Mouse (Mus musculus) right cerebral cortex, postnatal 4 days (tissue): Measurements from ENCODE around the gene Hnrnpl.

ENCODE experiments used
- DNase-seq: peaks from one replicate; pipeline ENCODE4 v3.0.0-alpha.2; 2022

The Hnrnpl gene

DNA sequence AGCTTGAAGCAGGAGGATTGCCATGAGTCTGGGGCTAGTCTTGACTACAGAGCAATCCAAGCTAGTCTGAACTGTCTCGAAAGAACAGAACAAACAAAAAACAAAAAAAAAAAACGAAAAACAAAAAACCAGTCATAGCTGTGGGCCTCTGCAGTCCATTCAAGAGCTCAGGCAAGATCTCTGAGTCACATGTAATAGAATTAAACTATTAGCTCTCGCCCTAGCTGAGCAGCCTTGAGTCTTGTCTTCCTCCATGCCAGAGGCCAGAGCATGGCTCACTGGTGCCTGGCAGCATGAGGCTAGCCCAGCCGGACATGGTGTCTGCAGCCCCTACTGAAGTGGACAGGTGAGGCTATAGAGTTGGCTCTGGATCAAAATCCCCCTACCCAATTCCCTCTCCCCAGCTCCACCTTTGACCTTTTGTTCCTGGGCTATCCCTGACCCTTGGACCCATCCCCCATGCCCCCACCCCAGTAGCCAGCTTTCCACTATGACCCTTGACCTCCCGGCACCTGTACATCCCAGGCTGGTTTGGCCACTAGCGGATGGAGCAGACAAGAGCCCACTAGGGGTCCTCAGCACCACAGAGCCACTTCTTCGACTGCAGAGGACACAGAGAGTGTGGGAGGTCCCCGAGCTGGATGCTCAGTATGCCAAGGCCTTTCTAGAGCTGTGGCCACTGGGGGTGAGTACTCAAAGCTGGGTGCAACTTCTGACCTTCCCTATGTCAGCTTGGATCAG is 18.1 kb upstream of the Hnrnpl start:
- no peak for DNase-seq

DNA sequence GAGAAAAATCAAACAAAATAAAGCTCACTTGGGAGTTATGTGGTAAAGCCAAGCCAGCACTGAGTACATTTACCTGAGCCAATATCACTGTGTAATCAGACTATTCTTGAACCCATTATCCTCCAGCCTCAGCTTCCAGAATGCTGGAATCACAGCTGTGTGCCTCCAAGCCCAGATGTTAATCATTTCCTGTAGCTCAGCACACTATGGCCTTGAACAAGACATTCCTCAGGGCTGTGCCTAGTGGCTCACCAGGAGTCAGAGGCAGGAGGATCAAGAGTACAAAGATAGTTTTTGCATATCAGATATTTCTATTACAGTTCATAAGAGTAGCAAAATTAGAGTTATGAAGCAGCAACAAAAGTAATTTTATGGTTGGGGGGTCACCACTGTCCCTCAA is 16.6 kb upstream of the Hnrnpl start:
- no peak for DNase-seq

DNA sequence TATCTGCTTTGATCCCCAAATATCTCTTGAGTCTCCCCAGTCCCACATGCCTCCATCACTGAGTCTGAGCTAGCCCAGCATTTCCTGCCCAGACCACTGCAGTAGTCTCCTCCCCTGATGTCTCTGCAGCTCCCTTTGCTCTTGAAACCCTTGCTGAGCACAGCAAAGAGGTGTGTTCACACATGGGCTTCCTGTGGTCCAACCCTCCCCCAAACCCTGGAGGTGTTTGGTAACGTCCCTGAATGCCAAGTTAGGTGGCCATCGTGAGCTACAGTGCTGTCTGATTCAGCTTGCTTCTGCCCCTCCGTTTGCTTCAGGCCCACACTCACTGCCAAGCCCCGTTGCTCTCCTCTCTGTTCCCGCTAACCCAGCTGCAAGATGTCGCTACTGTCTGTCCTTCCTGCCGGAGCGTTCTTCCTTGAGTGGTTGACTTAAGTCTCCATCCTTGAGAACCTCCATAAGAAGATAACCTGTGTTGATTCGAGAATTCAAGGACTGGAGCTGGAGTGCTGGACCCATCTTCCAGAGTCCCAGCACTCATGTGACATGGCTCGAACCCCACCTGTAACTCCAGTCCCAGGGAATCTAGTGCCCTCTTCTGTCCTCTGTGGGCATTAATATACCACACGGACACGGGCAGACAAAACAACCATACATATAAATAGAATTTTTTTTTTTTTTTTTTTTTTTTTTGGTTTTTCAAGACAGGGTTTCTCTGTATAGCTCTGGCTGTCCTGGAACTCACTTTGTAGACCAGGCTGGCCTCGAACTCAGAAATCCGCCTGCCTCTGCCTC is 15.8 kb upstream of the Hnrnpl start:
- no peak for DNase-seq

DNA sequence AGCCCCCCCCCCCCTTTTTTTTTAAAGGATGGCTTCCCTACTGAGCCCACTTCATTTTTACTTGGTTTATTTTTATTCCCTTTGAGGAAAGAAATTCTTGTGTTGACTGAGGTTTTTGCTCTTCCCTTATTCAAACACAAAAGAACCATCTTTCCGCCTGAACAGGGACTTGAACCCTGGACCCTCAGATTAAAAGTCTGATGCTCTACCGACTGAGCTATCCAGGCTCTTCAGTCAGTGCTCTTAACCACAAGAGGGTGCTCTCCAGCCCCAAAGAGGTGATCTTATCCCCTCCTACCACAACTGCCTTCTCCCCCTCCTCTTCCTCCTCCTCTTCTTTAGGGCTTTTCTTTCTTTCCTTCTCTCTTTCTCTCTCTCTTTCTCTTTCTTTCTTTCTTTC is 14.5 kb upstream of the Hnrnpl start:
- DNase-seq, result no peak

DNA sequence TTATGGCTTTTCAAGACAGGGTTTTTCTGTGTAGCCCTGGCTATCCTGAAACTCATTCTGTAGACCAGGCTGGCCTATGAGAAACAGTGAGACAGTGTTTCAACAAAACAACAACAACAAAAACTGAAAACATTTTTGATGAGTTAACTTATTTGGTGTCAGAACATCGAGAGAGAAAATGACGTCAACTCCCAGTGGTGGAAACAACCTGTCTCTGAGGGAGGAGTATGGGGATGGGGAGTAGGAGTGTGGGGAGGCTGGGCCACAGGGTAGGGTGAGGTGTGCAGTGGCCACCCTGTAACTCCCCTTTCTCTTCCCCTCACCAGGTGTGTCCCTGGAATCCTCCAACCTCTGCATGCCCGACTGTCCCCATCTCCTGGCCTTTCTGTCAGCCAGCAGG is 13.8 kb upstream of the Hnrnpl start:
- no peak for DNase-seq

DNA sequence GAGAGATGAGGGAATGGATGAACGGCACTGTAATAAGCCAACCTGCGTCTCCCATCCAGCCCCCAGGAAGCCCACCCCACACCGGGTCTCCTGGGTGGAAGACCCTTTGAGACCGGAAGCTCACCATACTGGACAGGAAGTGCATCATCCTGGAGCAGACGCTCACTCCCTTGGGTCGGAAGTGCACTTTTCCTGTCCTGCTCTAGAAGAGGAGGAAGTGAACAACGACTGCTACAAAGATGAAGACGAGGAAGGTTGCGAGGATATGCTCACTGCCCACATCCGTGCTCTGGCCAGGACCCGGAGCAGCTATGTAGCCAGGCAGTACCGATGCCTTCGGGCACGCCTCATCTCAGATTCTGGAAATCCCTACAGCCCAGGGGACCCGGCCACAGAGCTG is 12.5 kb upstream of the Hnrnpl start:
- DNase-seq, result no peak

DNA sequence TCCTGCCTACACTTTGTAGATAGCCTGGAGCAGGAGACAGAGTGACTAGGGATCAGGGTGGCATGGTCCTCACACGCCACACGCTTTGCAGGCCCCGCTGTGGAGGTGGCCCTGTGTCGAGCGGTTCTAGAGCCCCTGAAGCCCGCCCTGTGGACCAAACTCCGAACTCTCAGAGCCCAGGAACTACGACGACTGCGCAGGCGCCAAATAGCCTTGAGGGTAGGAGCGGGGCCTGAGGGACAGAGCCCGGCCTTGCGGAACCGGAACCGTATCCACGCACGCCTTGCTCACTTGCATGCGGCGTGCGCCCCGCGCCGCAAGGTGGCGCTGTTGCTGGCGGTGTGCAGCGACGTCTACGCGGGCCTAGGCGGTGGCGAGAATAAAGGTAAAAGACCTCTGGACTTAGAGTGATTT is 11.8 kb upstream of the Hnrnpl start:
- DNase-seq, result peak; percentile 74

DNA sequence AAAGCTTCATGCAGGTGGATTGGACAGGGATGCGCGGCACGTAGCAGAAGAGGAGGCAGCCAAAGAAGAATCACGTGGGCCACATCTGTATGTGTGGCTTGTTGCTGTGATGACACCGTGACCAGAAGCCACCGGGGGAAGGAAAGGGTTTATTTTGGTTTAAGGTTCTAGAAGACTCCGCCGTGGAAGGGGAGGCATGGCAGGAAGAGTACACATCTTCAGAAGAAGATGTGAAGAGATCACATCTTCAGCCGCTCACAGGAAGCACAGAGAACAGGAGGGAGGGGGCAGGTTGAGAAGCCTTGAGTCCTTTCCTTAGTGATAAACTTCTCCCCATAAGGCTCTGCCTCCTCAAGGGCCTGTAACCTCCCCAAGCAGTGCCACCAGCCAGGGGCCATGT is 8.3 kb upstream of the Hnrnpl start:
- DNase-seq, result no peak

DNA sequence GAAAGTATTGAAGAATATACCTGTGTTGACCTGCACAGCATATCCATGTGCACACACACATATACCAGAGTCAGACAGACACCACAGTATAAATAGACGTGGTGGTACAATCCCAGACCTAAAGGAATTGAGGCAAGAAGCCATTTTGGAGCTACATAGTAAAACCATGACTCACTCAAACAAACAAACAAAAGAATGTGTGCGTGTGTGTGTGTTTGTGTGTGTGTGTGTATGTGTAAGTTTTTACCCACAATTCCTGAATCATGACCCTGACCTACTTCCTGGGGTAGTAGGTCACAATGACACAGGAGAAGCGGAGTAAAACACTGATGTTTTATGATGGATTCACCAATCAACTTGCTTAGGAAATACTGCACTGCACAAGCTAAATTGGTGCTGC is 6.9 kb upstream of the Hnrnpl start:
- DNase-seq, result no peak

DNA sequence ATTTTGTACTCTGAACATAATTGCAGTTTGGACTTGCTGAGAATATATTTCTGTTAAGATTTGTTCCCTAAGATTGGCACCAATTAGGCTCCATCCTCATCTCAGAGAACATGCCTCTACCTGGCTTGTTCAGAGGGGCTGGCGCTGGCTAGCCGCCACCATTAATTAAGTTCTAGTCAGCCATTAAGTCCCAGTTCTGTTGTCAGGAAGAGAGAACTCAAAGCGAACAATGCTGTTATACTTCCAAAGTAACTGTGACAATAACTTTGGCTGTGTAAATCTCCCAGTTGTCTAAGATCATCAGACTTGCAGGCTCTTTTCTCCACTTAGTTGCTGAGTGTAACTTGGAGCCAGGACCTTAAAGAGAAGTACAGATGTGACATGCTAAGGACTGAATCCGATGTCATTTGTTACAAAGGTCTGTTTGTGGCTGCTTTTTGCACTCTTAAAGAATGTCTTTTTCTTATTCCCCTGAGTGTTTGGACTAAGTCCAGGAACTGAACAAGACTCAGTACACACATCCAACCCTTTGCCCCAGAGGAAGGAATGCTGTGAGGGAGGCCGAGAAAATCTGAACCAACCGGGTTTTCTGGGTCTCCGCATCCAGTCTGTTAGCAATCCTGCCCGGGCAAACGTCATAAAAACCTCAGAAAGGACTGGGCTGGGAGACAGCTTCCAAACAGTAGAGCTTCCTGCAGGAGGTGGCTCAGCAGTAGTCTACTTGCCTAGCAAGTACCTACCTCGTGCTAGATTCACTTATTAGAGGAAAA is 6.3 kb upstream of the Hnrnpl start:
- DNase-seq, result no peak

DNA sequence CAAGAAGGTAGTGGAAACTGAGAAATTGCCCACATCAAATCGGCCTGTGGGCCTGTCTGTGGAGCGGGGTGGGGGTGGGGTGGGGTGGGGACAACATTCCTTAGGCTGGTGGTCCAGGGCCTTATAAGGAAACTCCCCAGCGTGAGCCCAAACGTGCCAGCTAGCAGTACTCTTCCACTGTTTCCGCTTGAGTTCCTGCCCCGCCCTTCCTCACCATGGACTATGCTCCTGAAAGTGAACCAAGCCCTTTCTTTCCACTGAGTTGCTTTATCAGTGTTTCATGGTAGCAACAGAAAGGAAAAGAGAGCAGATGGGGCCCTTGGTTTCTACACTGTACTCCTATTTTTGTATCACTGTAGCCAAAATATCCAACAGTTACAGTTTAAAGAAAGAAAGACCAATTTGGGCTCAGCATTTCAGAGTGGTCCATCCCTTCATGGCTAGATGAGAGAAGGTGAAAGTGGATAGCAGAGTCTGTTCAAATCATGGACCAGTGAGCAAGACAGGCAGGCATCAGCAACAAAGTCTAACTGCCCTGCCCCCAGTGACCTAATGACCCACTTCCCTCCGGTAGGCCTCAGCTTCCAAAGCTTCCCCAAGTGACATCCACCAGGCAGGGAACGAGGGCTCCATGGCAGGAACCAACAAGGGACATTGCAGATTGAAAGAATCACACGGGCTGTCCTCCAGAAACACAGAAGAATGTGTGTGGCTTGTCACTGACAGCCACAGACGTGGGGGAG is 5.3 kb upstream of the Hnrnpl start:
- DNase-seq, result no peak

DNA sequence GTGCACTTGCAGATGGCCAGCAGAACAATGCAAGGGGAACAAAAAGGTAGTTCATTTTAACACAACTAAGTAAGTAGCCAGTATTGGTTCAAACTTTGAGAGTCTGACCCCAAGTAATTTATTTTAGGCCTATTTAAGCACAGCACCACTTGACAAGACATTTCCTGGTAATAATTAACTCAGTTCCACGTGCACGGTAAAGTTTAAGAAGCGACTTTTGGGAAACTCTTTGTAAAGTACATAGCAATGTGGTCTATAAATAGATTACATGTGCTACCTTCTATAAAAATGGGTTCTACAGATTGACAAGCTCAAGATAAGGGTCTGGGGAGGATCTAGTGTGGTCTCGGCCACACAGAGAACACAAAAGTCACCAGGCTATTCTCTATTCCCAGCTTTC is 4.6 kb upstream of the Hnrnpl start:
- no peak for DNase-seq

DNA sequence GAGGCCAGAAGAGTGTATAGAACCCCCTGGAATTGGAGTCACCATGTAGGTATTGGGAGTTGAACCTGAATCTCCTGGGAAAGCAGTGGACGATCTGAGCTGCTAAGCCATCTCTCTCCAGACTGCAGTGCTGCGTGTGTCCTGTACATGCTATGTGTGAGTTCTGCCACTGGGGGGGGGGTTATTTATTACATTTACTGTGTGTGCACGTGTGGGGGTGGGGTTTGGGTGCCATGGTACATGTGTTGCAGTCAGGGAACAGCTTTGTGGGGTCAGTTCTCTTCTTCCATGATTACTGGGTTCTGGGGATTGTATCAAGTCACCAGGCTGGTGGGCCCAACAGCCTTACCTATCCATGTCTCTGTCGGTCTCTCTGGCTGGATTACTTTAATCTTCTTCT is 1.5 kb upstream of the Hnrnpl start:
- no peak for DNase-seq

DNA sequence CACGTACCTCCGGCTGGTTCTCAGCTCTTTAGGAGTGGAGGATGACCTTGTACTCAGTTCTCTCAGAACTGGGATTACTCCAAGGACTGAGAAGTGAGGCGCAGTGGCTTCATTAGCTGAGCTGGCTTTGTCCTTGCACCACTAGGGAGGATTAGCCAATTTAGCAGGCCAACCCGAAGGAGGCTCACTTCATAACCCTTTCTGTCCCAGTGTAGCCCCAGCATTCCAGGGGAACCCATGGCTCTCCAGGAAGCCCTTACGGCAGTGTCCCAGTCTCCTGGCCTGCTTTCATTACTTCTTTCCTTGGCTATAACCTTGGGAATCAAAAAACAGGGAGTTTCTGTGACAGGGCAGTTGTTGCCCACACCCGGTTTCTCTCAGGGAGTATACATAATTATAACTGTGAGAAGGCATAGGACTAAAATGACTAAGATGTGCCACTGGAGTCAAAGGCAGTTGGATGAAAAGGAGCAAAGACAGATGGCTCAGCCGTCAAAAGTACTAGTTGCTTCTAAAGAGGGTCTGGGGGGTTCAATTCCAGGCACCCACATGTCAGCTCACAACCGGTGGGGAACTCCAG is 610 bp upstream of the Hnrnpl start:
- no peak for DNase-seq

DNA sequence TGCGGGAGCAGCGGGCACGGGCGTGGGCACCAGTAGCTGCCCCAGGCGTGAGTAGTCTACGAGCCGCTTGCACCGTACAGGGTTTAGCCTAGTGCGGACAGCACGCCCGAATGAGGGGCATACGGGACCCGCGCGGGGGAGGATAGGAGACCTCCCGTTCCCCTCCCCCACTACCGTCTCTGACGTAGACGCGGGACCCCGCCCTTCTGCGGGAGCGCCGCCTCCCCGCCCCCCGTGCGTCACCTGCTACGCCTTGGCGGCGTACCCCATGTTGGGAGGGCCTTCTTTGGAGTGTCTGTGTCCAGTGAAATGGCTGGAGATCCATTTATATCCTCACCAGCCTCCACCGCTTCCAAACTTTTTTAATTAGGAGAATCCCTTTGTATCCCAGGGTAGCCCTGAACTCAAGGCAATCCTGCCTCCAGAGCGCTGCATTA is 634 bp downstream of the Hnrnpl start:
- DNase-seq, result peak; percentile 96

DNA sequence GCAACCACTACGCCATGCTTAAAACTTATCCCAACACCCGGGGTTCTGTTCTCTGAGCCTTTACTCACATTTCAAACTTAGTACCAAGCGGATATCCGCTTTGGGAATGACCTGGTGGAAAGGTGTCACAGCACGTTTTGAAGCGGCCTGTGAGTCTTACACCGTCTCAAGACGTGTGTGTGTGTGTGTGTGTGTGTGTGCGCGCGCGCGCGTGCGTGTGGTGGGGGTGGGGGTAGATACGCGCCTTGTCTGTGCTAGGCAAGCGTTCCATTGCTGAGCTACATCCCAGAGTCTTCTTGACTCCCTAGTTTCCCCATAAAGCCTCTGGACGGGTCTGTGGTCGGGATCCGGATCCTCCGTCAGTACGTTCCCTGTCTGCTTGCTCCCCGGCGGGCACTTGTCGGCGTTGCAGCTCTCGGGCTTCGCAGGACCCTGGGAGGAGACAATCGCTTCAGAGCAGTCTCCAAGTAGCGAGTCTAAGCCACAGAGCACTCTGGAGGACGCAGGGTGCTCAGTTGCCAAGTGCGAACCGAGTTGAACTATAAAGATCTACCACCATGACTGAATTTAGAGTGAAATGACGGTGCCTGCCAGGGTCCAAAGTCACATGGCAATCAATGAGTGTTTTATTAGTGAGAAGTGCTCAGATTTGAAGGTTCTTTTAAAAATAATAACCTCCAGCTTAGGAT is 1.2 kb downstream of the Hnrnpl start:
- DNase-seq, result peak; percentile 66

DNA sequence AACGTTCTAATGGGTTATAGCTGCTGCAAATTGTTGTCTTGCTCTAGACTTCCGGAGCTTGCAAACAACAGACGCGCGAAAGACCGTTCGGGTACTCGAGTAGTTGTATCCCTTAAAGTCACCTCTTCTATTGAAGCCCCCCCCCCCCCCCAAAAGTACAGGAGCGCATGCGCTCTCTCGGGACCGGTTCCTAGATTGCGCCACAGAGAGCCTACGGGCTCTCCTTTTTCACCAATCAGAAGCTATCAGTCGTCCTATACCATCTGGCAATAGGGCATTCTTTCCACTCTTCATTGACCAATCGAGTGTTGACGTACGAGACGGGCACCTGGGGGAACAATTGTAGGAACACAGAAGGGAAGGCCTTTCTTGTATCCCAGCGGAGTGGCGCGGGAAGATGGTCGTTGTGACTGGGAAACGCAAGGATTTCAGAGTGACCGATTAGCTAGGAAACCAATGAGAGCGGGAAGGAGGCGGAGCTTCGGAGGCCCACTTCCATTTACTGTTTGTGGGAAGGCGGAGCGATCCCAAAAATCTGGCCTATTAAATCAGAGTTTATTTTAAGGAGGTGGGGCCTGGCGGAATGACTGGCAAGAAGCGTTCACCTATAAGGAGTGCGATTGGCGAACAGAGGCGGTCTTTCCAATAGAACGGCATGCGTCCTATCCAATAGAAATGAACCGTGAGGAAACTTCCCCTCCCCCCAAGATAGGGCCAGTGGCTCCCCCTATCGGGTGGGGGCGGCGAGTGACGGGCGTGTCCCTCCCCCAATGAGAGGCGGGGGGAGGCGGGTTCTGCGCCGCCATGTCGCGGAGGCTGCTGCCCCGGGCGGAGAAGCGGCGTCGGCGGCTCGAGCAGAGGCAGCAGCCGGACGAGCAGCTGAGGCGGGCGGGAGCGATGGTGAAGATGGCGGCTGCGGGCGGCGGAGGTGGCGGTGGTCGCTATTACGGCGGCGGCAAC is 2.0 kb downstream of the Hnrnpl start:
- DNase-seq, result peak; percentile 98

DNA sequence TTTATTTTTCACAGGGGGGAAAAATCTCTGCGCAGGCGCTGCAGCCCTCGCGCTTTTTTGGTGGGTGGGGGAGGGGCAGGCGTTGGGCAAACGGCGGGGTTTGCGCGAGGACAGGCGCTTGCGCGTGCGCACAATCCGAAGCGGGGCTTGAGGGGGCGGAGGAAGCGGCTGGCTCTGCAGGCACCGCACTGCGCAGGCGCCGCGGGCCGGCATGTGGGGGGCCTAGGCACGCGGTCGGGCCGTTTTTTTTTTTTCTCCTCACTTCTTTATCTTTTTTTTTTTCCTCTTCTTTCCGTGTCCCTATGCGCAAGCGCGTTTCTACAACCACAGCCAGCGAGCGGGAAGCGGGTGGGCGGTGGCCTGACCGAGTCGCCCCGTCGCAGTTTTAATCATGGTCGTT is 2.9 kb downstream of the Hnrnpl start:
- peak; percentile 99 for DNase-seq

DNA sequence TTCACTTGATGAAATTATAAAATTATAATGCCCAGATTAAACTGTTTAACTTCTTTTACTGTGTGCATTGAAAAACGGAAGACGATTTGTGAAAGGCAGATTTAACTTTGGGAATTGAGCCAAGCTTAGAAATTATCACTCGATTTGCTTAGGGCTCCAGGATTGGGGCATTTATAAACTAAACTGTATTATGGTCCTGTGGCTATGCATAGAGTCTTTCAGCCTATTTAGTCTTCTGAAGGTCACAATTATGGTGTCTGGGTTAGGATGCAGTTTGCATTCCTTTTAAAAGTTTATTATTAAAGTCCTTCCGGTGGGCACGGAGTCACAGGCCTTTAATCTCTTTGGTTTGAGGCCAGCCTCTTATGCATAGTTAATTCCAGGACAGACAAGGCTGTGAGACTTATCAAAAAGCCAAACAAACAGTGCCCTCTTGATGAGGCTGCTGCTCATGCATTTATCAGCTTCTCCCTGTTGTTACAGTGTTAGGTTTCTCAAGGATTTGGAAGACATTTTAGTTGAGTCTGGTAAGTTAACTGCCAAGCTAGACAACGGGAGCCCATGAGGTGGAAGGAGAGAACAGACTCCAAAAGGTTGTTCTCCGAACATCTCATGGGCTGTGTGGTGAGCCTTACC is 3.4 kb downstream of the Hnrnpl start:
- no peak for DNase-seq

DNA sequence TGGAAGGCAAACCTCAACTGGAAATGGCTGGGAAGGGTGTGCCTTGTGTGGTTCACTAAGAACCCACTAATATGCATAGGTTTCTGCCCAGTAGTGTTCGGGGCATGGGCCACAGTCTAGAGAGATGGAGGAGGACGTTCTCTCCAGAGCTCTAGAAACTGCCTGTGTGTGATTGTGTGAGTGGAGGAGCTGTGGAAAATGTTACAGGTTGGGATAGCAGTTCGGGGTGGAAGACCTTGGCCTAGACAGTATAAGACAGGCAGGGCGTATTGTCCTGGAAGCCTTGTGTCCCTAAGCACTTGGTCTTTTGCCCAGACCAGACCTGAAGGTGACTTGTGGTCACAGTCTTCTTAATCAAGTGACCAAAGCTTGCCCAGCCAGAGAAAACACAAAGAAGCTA is 4.1 kb downstream of the Hnrnpl start:
- DNase-seq, result no peak
